Mouse (Mus musculus): ENCODE data around the gene Uba2. TPM values are rescaled to one million over a fixed set of nuclear protein-coding genes. Genes with fewer than 3 reads are reported as not detected.
A peak's percentile ranks its signal among the peaks of the same experiment; 100 is the strongest.
"Not testable (repeated sequence)": the region's sequence is repeated elsewhere in the genome, so short reads cannot be mapped to it uniquely, and the experiment has no call there.

The Uba2 gene
- polyA plus RNA-seq (2014; fragmentation: Nextera tagmentation; extraction: Ambion mirVana), result 187 and 201 TPM in 2 replicates

DNA sequence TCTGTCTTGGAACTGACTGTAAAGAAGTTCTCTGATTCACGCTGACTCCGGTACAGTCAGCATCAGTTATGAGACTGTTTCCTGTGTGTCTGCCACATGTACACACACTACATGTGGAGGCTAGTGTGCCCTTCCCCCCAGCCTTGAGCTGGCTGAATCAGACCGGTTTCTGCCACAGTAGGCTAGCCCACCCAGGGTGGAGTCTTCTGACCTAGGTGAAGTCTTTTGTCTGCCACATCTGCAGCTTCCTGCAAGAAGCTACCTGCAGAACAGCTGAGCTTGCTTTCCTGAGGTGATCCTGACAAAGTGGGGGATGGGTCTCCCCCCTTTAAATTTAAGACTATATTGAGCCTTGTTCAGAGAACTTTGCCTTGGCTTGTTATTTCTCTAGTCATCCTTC lies at the start of gene Uba2:
Uba2 (minus strand) TSS at position 146 of the 400 bp plus-strand sequence.
- Histone ChIP-seq H3K27ac (ENCODE audit: low read depth) (peak within 1 kb of the TSS; percentile 82; the same call in 1 of the 2 replicates), H3K27me3 (replicated peaks; ENCODE audit: control insufficient read depth, insufficient read depth, low read length) (no peaks in the 10 kb centered on the region), H3K4me1 (replicated peaks; ENCODE audit: control insufficient read depth, insufficient read depth, low read length) (peaks cover 6% of the 10 kb centered on the region; the same call in 1 of the 2 replicates), H3K9ac (ENCODE audit: low read length) (peak within 1 kb of the TSS; percentile 86), H3K4me3 (ENCODE audit: low read depth, low read length) (peak within 1 kb of the TSS; percentile 98), H3K9me3 (ENCODE audit: control insufficient read depth, low read length) (no peaks in the 10 kb centered on the region), H3K4me2 (ENCODE audit: low read length) (peak within 1 kb of the TSS; percentile 94), H3K36me3 (ENCODE audit: control insufficient read depth, insufficient read depth, low read length) (peaks cover 10% of the 10 kb centered on the region)
- DNase-seq (ENCODE audit: low spot score) (no peak), ATAC-seq (replicated peaks; ENCODE audit: low FRiP score, low TSS enrichment, low read depth) (no peak)
- WGBS, result 82% methylated on average over 3 of the region's 3 CpGs

DNA sequence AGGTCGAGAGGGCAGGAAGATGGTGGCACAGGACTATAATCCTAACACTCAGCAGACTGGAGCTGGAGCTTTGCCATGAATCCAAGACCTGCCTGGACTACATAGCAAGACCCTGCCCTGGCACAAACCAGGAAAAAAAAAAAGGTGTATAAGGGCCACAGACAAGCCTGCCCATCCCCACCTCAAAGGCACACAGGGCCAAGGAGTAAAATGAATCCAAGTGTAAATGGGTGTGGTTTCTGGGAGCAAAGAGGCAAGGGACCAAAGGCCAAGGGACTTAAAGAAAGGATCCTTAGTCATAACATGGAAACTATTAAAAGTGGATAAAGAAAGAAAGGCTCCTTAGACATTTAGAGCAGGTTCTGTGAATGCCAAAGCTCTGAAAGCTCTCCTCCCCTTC lies 49.1 kb upstream of the Uba2 start:
- no peak overlapping the region for H3K27ac ChIP-seq (ENCODE audit: low read depth)
- no peak overlapping the region for H3K4me3 ChIP-seq (ENCODE audit: low read depth, low read length)
- H3K9me3 ChIP-seq (ENCODE audit: control insufficient read depth, low read length), result no peaks in the 10 kb centered on the region
- H3K4me2 ChIP-seq (ENCODE audit: low read length), result no peak overlapping the region
- WGBS, result 74% methylated on average over 1 of the region's 1 CpGs
- H3K36me3 ChIP-seq (ENCODE audit: control insufficient read depth, insufficient read depth, low read length), result peaks cover 97% of the 10 kb centered on the region
- H3K4me1 ChIP-seq (replicated peaks; ENCODE audit: control insufficient read depth, insufficient read depth, low read length), result no peaks in the 10 kb centered on the region
- H3K9ac ChIP-seq (ENCODE audit: low read length), result no peak overlapping the region
- DNase-seq (ENCODE audit: low spot score), result no peak
- ATAC-seq (replicated peaks; ENCODE audit: low FRiP score, low TSS enrichment, low read depth), result no peak
- no peaks in the 10 kb centered on the region for H3K27me3 ChIP-seq (replicated peaks; ENCODE audit: control insufficient read depth, insufficient read depth, low read length)

DNA sequence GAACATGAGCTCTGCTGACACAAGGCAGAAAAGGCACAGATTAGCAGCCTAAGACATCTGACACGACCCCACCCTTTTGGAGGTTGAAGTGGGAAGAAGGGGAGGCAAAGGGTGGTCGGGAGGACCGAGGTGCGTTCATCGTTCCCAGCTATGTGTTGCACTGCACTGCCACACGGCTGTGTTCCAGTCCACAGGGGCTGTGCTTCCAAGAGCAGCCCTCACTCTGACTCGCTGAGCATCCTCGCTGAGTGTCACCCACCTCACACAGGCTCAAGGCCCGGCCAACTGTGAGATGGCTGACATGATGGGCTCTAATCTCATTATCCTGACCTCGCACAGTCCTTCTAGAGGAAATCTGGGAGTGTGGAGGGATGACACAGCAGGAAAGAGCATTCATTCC lies 47.1 kb upstream of the Uba2 start:
- Histone ChIP-seq H3K9me3 (ENCODE audit: control insufficient read depth, low read length) (no peaks in the 10 kb centered on the region), H3K4me2 (ENCODE audit: low read length) (no peak overlapping the region), H3K9ac (ENCODE audit: low read length) (no peak overlapping the region), H3K4me3 (ENCODE audit: low read depth, low read length) (no peak overlapping the region), H3K4me1 (replicated peaks; ENCODE audit: control insufficient read depth, insufficient read depth, low read length) (no peaks in the 10 kb centered on the region), H3K27ac (ENCODE audit: low read depth) (no peak overlapping the region), H3K36me3 (ENCODE audit: control insufficient read depth, insufficient read depth, low read length) (peaks cover 97% of the 10 kb centered on the region), H3K27me3 (replicated peaks; ENCODE audit: control insufficient read depth, insufficient read depth, low read length) (no peaks in the 10 kb centered on the region)
- 92% methylated on average over 10 of the region's 10 CpGs for WGBS
- no peak for DNase-seq (ENCODE audit: low spot score)
- no peak for ATAC-seq (replicated peaks; ENCODE audit: low FRiP score, low TSS enrichment, low read depth)

- Histone ChIP-seq H3K4me3 (ENCODE audit: low read depth, low read length) (no peak overlapping the region), H3K27me3 (replicated peaks; ENCODE audit: control insufficient read depth, insufficient read depth, low read length) (no peaks in the 10 kb centered on the region), H3K9ac (ENCODE audit: low read length) (no peak overlapping the region), H3K27ac (ENCODE audit: low read depth) (no peak overlapping the region), H3K36me3 (ENCODE audit: control insufficient read depth, insufficient read depth, low read length) (peaks cover 98% of the 10 kb centered on the region), H3K9me3 (ENCODE audit: control insufficient read depth, low read length) (no peaks in the 10 kb centered on the region), H3K4me2 (ENCODE audit: low read length) (no peak overlapping the region), H3K4me1 (replicated peaks; ENCODE audit: control insufficient read depth, insufficient read depth, low read length) (no peaks in the 10 kb centered on the region)
- ATAC-seq (replicated peaks; ENCODE audit: low FRiP score, low TSS enrichment, low read depth), result no peak
- WGBS, result 89% methylated on average over 9 of the region's 9 CpGs
- no peak for DNase-seq (ENCODE audit: low spot score)
Observed at GRCm38 (mm10) chr7:34215481-34215880, 46.1 kb upstream of the Uba2 start.

DNA sequence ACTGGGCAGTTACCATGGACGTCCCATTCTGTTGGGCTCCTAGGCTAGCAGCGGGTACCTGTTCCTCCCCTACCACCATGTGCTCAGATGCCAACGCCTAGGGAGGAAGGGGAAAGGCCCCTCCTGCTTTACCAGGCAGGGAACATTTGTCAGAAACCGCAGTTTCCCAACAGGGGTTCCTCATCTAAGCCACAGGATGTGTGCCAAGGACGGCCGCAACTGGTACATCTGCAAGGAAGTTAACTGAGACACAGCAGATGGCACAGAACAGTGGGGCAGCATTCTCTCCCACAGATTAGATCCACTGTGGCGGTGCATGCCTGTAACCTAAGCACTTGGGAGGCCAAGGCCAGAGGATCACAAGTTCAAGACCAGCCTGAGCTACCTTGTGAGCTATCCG lies 45.2 kb upstream of the Uba2 start:
- 92% methylated on average over 8 of the region's 8 CpGs for WGBS
- Histone ChIP-seq H3K27me3 (replicated peaks; ENCODE audit: control insufficient read depth, insufficient read depth, low read length) (no peaks in the 10 kb centered on the region), H3K9me3 (ENCODE audit: control insufficient read depth, low read length) (no peaks in the 10 kb centered on the region), H3K4me3 (ENCODE audit: low read depth, low read length) (no peak overlapping the region), H3K4me1 (replicated peaks; ENCODE audit: control insufficient read depth, insufficient read depth, low read length) (no peaks in the 10 kb centered on the region), H3K36me3 (ENCODE audit: control insufficient read depth, insufficient read depth, low read length) (peaks cover 98% of the 10 kb centered on the region), H3K4me2 (ENCODE audit: low read length) (no peak overlapping the region), H3K9ac (ENCODE audit: low read length) (no peak overlapping the region), H3K27ac (ENCODE audit: low read depth) (no peak overlapping the region)
- DNase-seq (ENCODE audit: low spot score) (no peak), ATAC-seq (replicated peaks; ENCODE audit: low FRiP score, low TSS enrichment, low read depth) (no peak)

GRCm38 (mm10) chr7:34213281-34213680 lies 43.9 kb upstream of the Uba2 start:
- WGBS, result 88% methylated on average over 7 of the region's 7 CpGs

DNA sequence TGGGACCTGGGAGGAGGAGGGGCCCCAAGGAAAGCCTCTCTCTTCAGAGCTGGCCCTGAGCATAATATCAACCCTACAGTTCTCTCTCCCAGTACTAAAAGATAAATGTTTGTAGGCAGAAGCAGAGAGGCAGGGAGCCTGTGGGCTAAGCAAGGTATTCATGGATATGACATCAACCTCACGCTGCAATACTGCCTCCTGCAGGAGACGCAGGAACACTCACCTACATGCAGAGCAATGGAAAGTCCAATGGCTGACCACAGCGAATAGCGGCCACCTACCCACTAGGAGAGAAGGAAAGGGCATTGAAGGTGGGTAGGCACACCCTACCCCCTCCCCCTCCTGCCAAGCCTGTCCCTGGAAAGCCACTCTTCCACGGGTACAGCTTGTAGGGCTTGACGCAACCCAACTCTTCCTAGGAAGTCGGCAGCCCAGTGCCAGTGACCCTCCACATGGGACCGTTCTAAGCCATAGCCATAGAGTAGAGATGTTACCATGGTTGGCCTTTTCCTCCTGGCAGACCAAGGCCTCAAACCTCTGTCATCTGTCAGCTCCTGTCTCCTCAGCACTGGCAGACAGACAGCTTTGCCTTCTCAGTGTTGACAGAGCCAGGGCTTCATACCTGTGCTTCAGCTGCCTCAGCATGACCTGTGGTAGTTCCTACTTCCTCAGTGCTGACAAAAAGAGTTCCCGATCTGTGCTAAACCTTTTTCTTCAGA lies 38.8 kb upstream of the Uba2 start:
- Histone ChIP-seq H3K4me2 (ENCODE audit: low read length) (no peak overlapping the region), H3K27ac (ENCODE audit: low read depth) (no peak overlapping the region), H3K4me1 (replicated peaks; ENCODE audit: control insufficient read depth, insufficient read depth, low read length) (no peaks in the 10 kb centered on the region), H3K9ac (ENCODE audit: low read length) (no peak overlapping the region), H3K4me3 (ENCODE audit: low read depth, low read length) (no peak overlapping the region), H3K9me3 (ENCODE audit: control insufficient read depth, low read length) (no peaks in the 10 kb centered on the region), H3K36me3 (ENCODE audit: control insufficient read depth, insufficient read depth, low read length) (peaks cover 98% of the 10 kb centered on the region), H3K27me3 (replicated peaks; ENCODE audit: control insufficient read depth, insufficient read depth, low read length) (no peaks in the 10 kb centered on the region)
- DNase-seq (ENCODE audit: low spot score) (no peak), ATAC-seq (replicated peaks; ENCODE audit: low FRiP score, low TSS enrichment, low read depth) (no peak)
- 92% methylated on average over 9 of the region's 9 CpGs for WGBS

More at GRCm38 (mm10) chr7:34213281-34213680, 43.9 kb upstream of the Uba2 start:
- Histone ChIP-seq H3K9ac (ENCODE audit: low read length) (no peak overlapping the region), H3K27ac (ENCODE audit: low read depth) (no peak overlapping the region), H3K9me3 (ENCODE audit: control insufficient read depth, low read length) (no peaks in the 10 kb centered on the region), H3K4me2 (ENCODE audit: low read length) (no peak overlapping the region), H3K27me3 (replicated peaks; ENCODE audit: control insufficient read depth, insufficient read depth, low read length) (no peaks in the 10 kb centered on the region), H3K36me3 (ENCODE audit: control insufficient read depth, insufficient read depth, low read length) (peaks cover 98% of the 10 kb centered on the region), H3K4me3 (ENCODE audit: low read depth, low read length) (no peak overlapping the region), H3K4me1 (replicated peaks; ENCODE audit: control insufficient read depth, insufficient read depth, low read length) (no peaks in the 10 kb centered on the region)
- ATAC-seq (replicated peaks; ENCODE audit: low FRiP score, low TSS enrichment, low read depth), result no peak
- DNase-seq (ENCODE audit: low spot score), result no peak

DNA sequence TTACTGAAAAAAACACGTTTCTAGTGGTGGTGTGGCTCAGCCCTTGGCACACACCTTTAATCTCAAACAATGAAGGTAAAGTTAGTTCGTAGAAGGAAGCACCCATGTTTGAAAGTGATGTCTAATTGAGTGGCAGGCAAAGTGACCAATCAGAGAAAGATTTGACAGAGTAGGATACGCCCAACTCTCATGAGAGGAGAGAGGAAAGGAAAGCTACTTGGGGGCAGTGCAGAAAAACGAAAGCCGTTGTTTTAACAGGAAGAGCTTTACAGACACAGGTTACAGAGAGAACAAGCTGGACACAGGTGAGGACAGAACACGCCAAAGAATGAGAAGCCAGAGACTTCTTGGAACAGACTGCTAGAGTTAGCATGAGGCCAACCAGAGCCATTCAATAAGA lies 36.9 kb upstream of the Uba2 start:
- no peak overlapping the region for H3K27ac ChIP-seq (ENCODE audit: low read depth)
- H3K9ac ChIP-seq (ENCODE audit: low read length), result no peak overlapping the region
- DNase-seq (ENCODE audit: low spot score) (no peak), ATAC-seq (replicated peaks; ENCODE audit: low FRiP score, low TSS enrichment, low read depth) (no peak)
- no peaks in the 10 kb centered on the region for H3K27me3 ChIP-seq (replicated peaks; ENCODE audit: control insufficient read depth, insufficient read depth, low read length)
- H3K9me3 ChIP-seq (ENCODE audit: control insufficient read depth, low read length), result no peaks in the 10 kb centered on the region
- H3K36me3 ChIP-seq (ENCODE audit: control insufficient read depth, insufficient read depth, low read length), result peaks cover 98% of the 10 kb centered on the region
- WGBS, result 93% methylated on average over 6 of the region's 6 CpGs
- no peak overlapping the region for H3K4me2 ChIP-seq (ENCODE audit: low read length)
- H3K4me3 ChIP-seq (ENCODE audit: low read depth, low read length), result no peak overlapping the region
- no peaks in the 10 kb centered on the region for H3K4me1 ChIP-seq (replicated peaks; ENCODE audit: control insufficient read depth, insufficient read depth, low read length)

- 93% methylated on average over 10 of the region's 10 CpGs for WGBS
- H3K4me2 ChIP-seq (ENCODE audit: low read length); H3K4me3 ChIP-seq (ENCODE audit: low read depth, low read length); H3K9me3 ChIP-seq (ENCODE audit: control insufficient read depth, low read length); H3K27me3 ChIP-seq (replicated peaks; ENCODE audit: control insufficient read depth, insufficient read depth, low read length); DNase-seq (ENCODE audit: low spot score); H3K27ac ChIP-seq (ENCODE audit: low read depth); ATAC-seq (replicated peaks; ENCODE audit: low FRiP score, low TSS enrichment, low read depth); H3K9ac ChIP-seq (ENCODE audit: low read length); H3K4me1 ChIP-seq (replicated peaks; ENCODE audit: control insufficient read depth, insufficient read depth, low read length): not testable (repeated sequence)
- H3K36me3 ChIP-seq (ENCODE audit: control insufficient read depth, insufficient read depth, low read length), result peaks cover 66% of the 10 kb centered on the region
Observed at GRCm38 (mm10) chr7:34202147-34202546, 32.7 kb upstream of the Uba2 start.
